Mouse (Mus musculus) bone marrow, adult 2 months (tissue): ENCODE measurements around the gene Tapbp.

ENCODE experiments used
- CTCF ChIP-seq: fragments of 200-500 bp; IDR thresholded peaks from 2 replicates; pipeline ENCODE4 v1.5.1; 2011; ENCODE audit warnings: low read length, control low read depth; ENCODE audit not compliant: control insufficient read depth, insufficient read depth
- POLR2A ChIP-seq: fragments of 200-500 bp; IDR thresholded peaks from 2 replicates; pipeline ENCODE4 v1.6.1; 2011; ENCODE audit warnings: low read depth, mild to moderate bottlenecking, control low read depth, low read length, borderline replicate concordance; ENCODE audit not compliant: control insufficient read depth

DNA sequence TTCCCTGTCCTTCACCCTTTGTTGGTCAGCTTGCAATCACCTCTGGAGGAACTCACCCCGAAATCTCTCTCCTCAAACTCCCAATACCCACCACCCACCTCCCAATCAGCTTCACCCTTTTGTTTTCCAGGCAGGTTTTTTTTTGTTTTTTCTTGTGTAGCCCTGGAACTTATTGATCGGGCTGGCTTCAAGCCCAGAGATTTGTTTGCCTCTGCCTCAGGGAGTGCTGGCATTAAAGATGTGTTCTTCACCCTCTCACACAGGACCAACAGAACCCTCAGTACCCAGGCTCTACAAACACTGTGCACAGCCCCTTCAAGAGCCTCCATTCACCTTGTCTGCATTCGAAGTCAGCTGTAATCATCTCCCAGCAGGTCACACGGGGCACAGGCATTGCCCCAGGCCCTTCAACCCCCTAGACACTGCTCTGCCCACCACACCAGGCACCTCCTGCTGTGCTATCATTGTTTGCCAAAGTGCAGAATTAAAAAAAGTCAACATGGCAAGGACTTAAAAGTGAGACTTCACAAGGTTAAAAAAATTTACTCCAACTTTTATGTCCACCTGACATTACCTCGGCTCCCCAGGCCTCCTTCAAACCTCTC is 38.4 kb downstream of the Tapbp start:
- TF ChIP-seq CTCF (no peak), POLR2A (no peak)
